Mouse (Mus musculus) kidney, postnatal 36 days (tissue): ENCODE results near the gene Cpm.
"Not testable (repeated sequence)": the region's sequence is repeated elsewhere in the genome, so short reads cannot be mapped to it uniquely, and the experiment has no call there.

Experiments
- DNase-seq, 2 experiments: peaks; one replicate each; pipeline ENCODE4 v3.0.0; 2021 to 2022; ENCODE audit warnings: mixed read lengths in 2 of 2

Gene Cpm

GRCm38 (mm10) chr10:117629169-117629971 lies at the start of gene Cpm:
Gene Cpm, plus strand, starts transcription at chr10:117629500.
- peak; percentile 82 to 90 for DNase-seq

- DNase-seq: no peak
Measured at GRCm38 (mm10) chr10:117579771-117580284, 49.5 kb upstream of the Cpm start.

DNA sequence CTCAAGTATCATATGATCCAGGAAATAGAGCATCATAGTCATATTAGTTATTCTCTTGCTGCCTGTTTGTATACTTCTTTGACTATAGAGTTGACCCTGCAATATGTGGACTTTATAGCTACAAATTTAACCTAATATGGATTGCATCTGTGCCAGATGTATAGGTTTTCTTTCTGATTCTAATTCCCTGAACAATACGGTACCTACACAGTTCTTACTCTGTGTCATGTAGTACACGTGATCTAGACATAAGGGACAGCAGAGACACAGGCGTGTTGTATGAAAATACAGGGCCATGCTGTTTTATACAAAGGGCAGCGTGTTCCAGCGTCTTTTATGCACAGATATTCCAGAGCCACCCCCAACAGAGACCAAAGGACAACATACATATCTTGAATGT lies 48.9 kb upstream of the Cpm start:
- DNase-seq: no peak

DNA sequence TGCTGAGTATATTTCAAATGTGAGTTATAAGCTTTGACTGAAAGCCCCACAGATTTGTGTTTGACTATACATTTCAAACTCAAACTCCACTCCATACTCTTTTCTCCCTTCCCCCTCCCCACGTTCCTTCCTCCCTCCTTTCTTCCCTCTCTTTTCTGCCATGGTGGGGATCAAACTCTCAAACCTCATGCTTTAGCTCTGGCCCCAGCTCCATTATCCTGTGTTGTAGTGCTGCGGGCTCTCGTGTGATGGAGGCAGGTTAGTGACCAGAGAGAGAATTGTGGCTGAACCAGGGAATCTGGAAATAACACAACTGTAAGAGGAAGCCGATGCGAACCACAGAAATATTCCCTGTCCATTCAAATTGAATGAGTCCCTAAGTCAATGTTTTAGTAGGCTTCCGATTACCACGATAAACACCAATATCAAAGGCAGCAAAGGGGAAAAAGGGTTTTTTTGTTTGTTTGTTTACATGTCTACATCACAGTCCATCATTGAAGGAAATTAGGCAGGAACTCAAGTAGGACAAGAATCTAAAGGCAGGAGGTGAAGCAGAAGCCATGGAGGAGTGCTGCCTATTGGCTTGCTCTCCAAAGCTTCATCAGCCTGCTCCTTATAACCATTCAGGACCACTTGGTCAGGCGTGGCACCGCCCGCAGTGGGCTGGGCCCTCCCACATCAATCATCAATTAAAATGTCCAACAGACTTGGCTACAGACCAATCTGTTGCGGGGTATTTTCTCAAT lies 48.1 kb upstream of the Cpm start:
- no peak for DNase-seq

DNA sequence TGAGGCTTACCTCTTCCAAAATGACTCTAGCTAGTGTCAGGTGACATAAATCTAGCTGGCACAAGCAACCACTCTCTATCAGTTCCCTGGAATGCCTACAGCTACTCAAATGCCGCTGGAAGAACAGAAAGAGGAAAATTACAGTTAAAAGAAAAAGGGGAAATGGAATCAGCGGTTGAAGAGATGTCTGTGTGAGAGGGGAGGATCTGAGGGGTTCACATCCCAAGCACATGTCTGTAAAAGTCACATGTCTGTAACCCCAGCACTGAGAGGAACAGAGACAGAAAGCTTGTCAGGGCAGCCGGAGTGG lies 47.6 kb upstream of the Cpm start:
- DNase-seq: no peak

DNA sequence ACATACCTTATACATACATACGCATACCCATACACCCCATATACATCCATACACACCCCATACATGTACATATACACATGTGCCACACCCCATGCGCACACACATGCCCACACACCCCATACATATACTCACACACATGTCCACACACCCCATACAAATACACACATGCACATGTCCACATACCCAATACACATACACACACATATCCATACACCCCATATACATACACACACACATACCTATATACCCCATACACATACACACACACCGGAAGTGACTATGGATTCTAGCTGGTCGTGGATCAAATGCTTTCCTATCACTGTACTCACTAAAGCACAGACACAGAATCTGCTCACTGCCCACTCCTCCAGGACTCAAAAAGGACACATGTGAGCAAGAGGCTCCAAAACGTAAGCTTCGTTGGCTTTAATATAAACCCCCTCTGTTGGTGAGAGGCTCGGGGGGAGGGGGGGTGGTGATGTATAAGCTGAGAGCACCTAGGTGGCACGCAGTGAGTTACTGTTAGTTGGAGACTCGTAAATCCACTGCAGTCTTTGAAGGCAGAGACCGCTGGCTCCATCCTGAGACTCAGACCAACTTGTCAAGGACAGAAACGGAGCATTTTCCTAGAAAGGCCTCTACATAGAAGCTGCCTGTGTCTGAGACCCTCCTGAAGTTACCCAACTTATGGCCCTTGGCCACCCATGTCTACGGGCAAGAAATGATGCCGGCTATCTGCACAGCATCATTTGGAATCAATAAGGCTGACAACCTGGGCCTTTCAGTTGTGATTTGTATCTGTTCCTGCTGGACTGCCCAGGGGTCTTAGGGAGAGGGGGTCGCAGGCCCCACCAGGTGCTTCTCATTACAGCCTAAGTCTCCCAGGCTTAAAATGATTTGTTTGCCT lies 45.9 kb upstream of the Cpm start:
- no peak for DNase-seq

DNA sequence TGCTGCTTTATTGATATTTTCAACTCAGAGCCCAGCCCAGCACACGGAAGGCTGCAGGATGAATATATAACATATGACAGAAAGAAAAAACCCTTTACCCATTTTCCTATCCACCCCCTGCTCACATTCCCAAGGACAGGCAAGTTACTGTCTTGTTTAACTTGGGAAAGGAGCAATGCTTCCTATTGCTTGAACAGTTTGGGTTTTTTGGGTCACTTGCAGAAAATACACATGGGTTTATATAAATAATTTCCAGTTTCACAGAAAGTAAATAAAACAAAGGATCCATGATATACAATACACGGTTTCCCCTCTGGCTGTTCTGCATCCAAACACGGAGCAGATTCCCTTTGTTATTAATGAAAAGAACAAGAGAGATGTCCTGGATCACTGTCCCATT lies 45.2 kb upstream of the Cpm start:
- no peak for DNase-seq

DNA sequence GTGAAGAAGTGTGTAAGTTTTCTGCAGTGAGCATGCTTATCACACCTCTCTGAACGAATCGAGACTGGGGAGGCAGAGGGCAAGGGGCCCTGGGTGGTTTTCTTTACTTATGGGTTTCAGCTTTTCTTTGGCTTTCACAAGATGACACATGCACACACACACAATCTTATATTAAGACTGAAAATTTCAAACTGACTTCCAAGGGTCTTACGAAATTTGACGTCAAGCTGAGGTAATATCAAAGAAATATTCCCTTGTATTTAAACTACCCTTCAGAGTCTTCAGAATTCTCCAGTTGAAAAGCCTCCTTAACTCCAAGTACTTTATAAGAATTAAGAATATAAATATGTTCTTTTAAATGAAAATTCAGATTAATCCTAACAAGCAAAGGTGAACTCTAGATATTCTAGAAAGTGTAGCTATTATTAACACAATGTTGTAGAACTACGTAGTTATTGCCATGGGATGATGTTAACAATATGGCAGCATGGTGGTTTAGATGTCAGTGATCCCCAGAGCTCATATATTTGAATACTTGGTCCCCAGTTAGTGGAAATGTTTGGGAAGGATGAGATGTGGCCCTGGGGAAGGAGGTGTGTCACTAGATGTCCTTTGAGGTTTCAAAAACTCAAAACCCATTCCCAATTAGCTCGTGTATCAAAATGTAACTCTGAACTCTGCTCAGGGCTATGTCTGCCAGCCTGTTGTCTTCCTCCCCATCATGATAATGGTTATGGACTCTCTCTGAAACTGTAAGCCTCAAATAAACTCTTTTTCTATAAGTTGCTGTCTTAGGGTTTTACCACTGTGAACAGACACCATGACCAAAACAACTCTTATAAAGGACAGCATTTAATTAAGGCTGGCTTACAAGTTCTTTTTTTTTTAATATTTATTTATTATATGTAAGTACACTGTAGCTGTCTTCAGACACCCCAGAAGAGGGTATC lies 44.5 kb upstream of the Cpm start:
- no peak for DNase-seq

DNA sequence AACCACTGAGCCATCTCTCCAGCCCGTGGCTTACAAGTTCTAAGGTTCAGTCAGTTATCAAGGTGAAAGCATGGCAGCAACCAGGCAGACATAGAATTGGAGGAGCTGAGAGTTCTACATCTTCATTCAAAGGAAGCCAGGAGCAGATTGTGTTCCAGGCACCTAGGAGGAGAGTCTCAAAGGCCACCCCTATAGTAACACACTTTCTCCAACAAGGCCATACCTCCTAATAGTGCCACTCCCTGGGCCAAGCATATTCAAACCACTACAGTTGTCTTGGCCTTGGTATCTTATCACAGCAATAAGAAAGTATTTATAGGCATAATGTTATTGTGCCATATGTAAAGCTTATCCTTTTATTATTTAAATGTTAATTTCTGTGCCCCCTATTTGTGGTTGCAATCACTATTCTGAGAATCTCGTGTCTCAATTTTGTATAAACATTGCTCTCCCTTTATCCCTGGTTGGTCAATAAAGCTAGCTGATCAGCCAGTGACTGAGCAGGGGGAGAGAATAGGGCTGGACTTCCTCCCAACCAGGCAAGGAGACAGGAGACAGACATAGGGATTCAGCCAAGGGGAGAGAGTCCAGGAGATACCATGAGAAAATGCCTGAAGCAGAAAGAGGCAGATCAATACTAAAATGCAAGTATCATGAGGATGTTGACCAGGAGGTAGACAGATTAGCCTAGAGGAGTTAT lies 43.5 kb upstream of the Cpm start:
- no peak for DNase-seq

GRCm38 (mm10) chr10:117586859-117587258 lies 42.4 kb upstream of the Cpm start:
- peak; percentile 38 to 47 for DNase-seq

DNA sequence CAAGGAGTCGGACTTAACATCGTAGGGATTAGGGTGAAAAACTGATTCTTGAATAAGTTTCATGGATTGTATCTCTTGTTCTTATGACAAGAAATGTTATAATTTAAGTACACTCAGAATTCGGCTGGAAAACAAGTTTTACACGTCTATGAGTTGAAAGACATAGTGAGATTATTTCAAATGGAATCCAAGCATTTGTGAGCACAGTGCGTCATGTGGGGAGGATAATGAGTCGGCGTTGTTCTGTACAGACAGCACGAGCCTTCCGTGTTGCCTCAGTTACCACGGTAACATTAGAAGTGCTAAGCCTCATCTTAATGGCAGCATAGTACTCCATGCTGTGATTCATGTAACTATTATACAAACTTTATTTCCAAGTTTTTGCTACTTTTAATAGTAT lies 42.0 kb upstream of the Cpm start:
- no peak for DNase-seq

DNA sequence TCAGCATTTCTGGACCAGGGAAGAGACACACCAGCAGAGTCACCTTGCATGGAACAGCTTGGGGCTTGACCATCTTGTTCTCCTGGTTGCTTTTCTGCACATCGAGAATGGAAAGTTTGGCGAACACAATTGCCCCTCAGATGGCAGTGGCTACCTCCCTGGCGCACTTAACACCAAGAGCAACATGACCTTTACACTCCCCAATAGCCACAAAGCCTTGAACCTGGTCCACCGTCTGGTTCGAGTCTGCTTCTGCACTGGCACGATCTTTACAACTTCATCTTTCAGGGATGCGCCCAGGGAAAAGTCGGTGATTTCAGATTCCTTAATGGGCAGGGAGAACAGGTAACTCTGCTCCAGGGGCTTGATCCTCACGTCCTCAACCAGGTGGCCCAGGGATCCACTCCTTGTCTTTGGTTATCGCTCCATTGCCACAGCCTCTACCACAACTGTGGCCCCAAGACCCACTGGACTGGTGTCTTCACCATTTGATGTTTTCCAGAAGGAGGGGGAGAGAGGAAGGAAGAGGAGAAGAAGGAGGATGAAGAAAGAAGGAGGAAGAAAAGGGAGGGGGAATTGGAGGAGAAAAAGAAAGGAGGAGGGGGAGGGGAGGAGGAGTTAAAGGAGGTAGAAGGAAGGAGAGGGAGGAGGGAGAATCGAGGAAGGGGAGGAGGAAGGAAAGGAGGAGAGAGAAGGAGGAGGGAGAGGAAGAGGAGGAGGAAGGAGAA lies 40.7 kb upstream of the Cpm start:
- not testable (repeated sequence) for DNase-seq

GRCm38 (mm10) chr10:117589144-117589940 lies 40.0 kb upstream of the Cpm start:
- DNase-seq: no peak

- no peak for DNase-seq
Measured at GRCm38 (mm10) chr10:117590331-117591301, 38.7 kb upstream of the Cpm start.

DNA sequence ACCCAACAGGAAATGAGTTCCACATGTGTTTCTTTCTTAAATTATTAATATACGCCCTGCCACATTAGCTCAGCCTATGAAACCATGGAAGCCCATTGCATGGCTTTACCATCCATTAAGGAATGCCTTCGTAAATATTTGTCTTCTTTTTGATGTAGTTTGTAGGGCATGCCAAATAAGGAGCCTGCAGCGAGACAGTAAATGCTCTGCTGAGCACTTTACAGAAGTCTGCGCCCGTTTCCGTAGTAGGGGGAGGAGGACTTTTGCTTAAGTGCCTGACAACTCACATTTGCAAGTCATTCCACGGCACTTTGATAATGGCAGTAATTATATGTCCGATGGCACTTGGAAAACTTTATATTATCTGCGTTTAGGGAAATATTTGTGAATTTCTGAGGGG lies 37.5 kb upstream of the Cpm start:
- DNase-seq: no peak

- DNase-seq: no peak
Measured at GRCm38 (mm10) chr10:117592306-117593040, 36.8 kb upstream of the Cpm start.

- DNase-seq: no peak
Measured at GRCm38 (mm10) chr10:117593041-117593570, 36.2 kb upstream of the Cpm start.
